Comparison of ENCODE assay signal across 12 mouse cellular contexts in genomic region chr5:124003375-124003774, GRCm38 (mm10). TPM values are rescaled to one million over a fixed set of nuclear protein-coding genes. Genes with fewer than 3 reads are reported as not detected.
DNase-seq lines count a peak whose midpoint lies in the region; ATAC-seq and TF ChIP-seq lines count a peak whose summit lies in the region.
"Had no signal": no experiment of that assay in that cellular context is flagged by ENCODE, and none has a peak within 500 bp of the region (broad histone marks: within the 10 kb centered on the region; RNA-seq: fewer than 3 reads in every experiment).

No protein-coding gene starts in this region.

- H3K4me3 ChIP-seq in heart, embryonic 13.5 days: no peak overlapping the region
- no peak overlapping the region for H3K4me3 ChIP-seq in heart, embryonic 12.5 days
- no peak overlapping the region for H3K4me3 ChIP-seq in neural tube, embryonic 13.5 days
- no peak overlapping the region for H3K4me3 ChIP-seq in limb, embryonic 14.5 days (replicated peaks; ENCODE audit: low read length)
- H3K4me3 ChIP-seq in stomach, postnatal 0 days (ENCODE audit: low read depth, low read length): no peak overlapping the region
- H3K4me3 ChIP-seq: erythroblast, embryonic 14.5 days; myocyte had no signal

- DNase-seq in neural tube, embryonic 10.5 days (ENCODE audit: extremely low spot score, low spot score): no peak
- DNase-seq in limb, embryonic 14.5 days (ENCODE audit: low spot score): no peak
- no peak for DNase-seq in stomach, postnatal 0 days (ENCODE audit: low spot score)
- DNase-seq in ovary, adult 18-20 months (ENCODE audit: low spot score): no peak
- DNase-seq in urinary bladder, postnatal 10 days (ENCODE audit: low spot score): no peak
- DNase-seq: lung, postnatal 14 days; right cerebral cortex, postnatal 25 days had no signal

- no peak for TF ChIP-seq EP300 in stomach, postnatal 0 days (optimal IDR thresholded peaks at IDR 0.05)

- TF ChIP-seq CTCF in stomach, postnatal 0 days (IDR thresholded peaks at IDR 0.05; ENCODE audit: low read depth): no peak

- no peak for TF ChIP-seq POLR2A in limb, embryonic 14.5 days (IDR thresholded peaks at IDR 0.05; ENCODE audit: borderline replicate concordance, extremely low read depth, insufficient read depth, insufficient read length)

- H3K9ac ChIP-seq in heart, embryonic 13.5 days: 0 out of 2 replicates have a peak overlapping the region, but pooled peaks have one; percentile 21
- no peak overlapping the region for H3K9ac ChIP-seq in heart, embryonic 12.5 days
- 0 out of 2 replicates have a peak overlapping the region, but pooled peaks have one; percentile 34 for H3K9ac ChIP-seq in neural tube, embryonic 13.5 days
- H3K9ac ChIP-seq in limb, embryonic 14.5 days (ENCODE audit: low read depth, low read length, severe bottlenecking): no peak overlapping the region
- H3K9ac ChIP-seq in stomach, postnatal 0 days (ENCODE audit: low read length): no peak overlapping the region

- peaks cover 54% of the 10 kb centered on the region for H3K36me3 ChIP-seq in heart, embryonic 13.5 days
- H3K36me3 ChIP-seq in heart, embryonic 12.5 days: peaks cover 46% of the 10 kb centered on the region
- H3K36me3 ChIP-seq in neural tube, embryonic 13.5 days: peaks cover 56% of the 10 kb centered on the region
- H3K36me3 ChIP-seq in limb, embryonic 14.5 days (ENCODE audit: control insufficient read depth, insufficient read depth, low read length): peaks cover 42% of the 10 kb centered on the region
- H3K36me3 ChIP-seq in stomach, postnatal 0 days (ENCODE audit: control insufficient read depth, insufficient read depth, low read length): peaks cover 25% of the 10 kb centered on the region

- H3K4me1 ChIP-seq in heart, embryonic 13.5 days: peaks cover 28% of the 10 kb centered on the region
- H3K4me1 ChIP-seq in heart, embryonic 12.5 days (replicated peaks): peaks cover 11% of the 10 kb centered on the region
- peaks cover 20% of the 10 kb centered on the region for H3K4me1 ChIP-seq in neural tube, embryonic 13.5 days (replicated peaks)
- no peaks in the 10 kb centered on the region for H3K4me1 ChIP-seq in limb, embryonic 14.5 days (ENCODE audit: control insufficient read depth, insufficient read depth, low read length)
- H3K4me1 ChIP-seq in stomach, postnatal 0 days (replicated peaks; ENCODE audit: control insufficient read depth, insufficient read depth): 0 out of 2 replicates have a peak, but pooled peaks cover 2% of the 10 kb centered on the region

- H3K9me3 ChIP-seq in heart, embryonic 13.5 days: no peaks in the 10 kb centered on the region
- H3K9me3 ChIP-seq in heart, embryonic 12.5 days (replicated peaks): no peaks in the 10 kb centered on the region
- H3K9me3 ChIP-seq in neural tube, embryonic 13.5 days: no peaks in the 10 kb centered on the region
- H3K9me3 ChIP-seq in limb, embryonic 14.5 days (ENCODE audit: control insufficient read depth, low read length): no peaks in the 10 kb centered on the region
- H3K9me3 ChIP-seq in stomach, postnatal 0 days (ENCODE audit: control insufficient read depth, low read length): no peaks in the 10 kb centered on the region

- no peaks in the 10 kb centered on the region for H3K27me3 ChIP-seq in heart, embryonic 13.5 days (replicated peaks)
- H3K27me3 ChIP-seq in heart, embryonic 12.5 days (replicated peaks): no peaks in the 10 kb centered on the region
- no peaks in the 10 kb centered on the region for H3K27me3 ChIP-seq in neural tube, embryonic 13.5 days
- no peaks in the 10 kb centered on the region for H3K27me3 ChIP-seq in limb, embryonic 14.5 days (ENCODE audit: control insufficient read depth, insufficient read depth, low read length)
- no peaks in the 10 kb centered on the region for H3K27me3 ChIP-seq in stomach, postnatal 0 days (ENCODE audit: control insufficient read depth, insufficient read depth, low read length)

- 65% methylated on average over 4 of the region's 4 CpGs for WGBS in heart, embryonic 13.5 days
- WGBS in heart, embryonic 12.5 days: 69% methylated on average over 4 of the region's 4 CpGs
- WGBS in neural tube, embryonic 13.5 days: 48% methylated on average over 4 of the region's 4 CpGs
- 70% methylated on average over 4 of the region's 4 CpGs for WGBS in limb, embryonic 14.5 days
- 66% methylated on average over 4 of the region's 4 CpGs for WGBS in stomach, postnatal 0 days

- H3K27ac ChIP-seq in heart, embryonic 13.5 days (replicated peaks): peak overlapping the region; percentile 3; the same call in 1 of the 2 replicates
- no peak overlapping the region for H3K27ac ChIP-seq in heart, embryonic 12.5 days (ENCODE audit: poor library complexity, severe bottlenecking)
- H3K27ac ChIP-seq in neural tube, embryonic 13.5 days (replicated peaks): peak overlapping the region; percentile 64
- H3K27ac ChIP-seq in limb, embryonic 14.5 days (replicated peaks; ENCODE audit: low read depth, low read length): peak overlapping the region; percentile 33; the same call in 1 of the 2 replicates
- peak overlapping the region; percentile 35 for H3K27ac ChIP-seq in stomach, postnatal 0 days (replicated peaks)

- no peak for ATAC-seq in heart, embryonic 13.5 days (ENCODE audit: extremely low read depth, insufficient number of reproducible peaks, low FRiP score, low TSS enrichment)
- ATAC-seq in heart, embryonic 12.5 days (ENCODE audit: insufficient number of reproducible peaks, low FRiP score): no peak
- no peak for ATAC-seq in neural tube, embryonic 13.5 days (ENCODE audit: low read depth)
- ATAC-seq in limb, embryonic 14.5 days (ENCODE audit: low FRiP score, low read depth): no peak
- no peak for ATAC-seq in stomach, postnatal 0 days (ENCODE audit: low FRiP score, low TSS enrichment)

- H3K4me2 ChIP-seq in heart, embryonic 13.5 days: no peak overlapping the region
- no peak overlapping the region for H3K4me2 ChIP-seq in heart, embryonic 12.5 days
- H3K4me2 ChIP-seq in neural tube, embryonic 13.5 days: no peak overlapping the region
- no peak overlapping the region for H3K4me2 ChIP-seq in limb, embryonic 14.5 days (replicated peaks; ENCODE audit: low read depth, low read length, severe bottlenecking)
- H3K4me2 ChIP-seq in stomach, postnatal 0 days (replicated peaks; ENCODE audit: low read depth): no peak overlapping the region

RNA-seq across cellular contexts. Expression of gene Vps37b, which starts 28.7 kb away (rescaled TPM):
- polyA plus RNA-seq in heart, embryonic 13.5 days (2015; fragmentation: Nextera tagmentation; extraction: Ambion mirVana): 51.2 and 52.2 TPM in 2 replicates
- 61.9 and 64.4 TPM in 2 replicates for polyA plus RNA-seq in heart, embryonic 12.5 days (2016; fragmentation: Nextera tagmentation; extraction: Ambion mirVana)
- polyA plus RNA-seq in neural tube, embryonic 13.5 days (2015; fragmentation: Nextera tagmentation; extraction: Ambion mirVana): 77.5 and 78.5 TPM in 2 replicates
- 44.2 and 54.9 TPM in 2 replicates for polyA plus RNA-seq in limb, embryonic 14.5 days (2012; rRNA removed)
- polyA plus RNA-seq in limb, embryonic 14.5 days (2014; fragmentation: Nextera tagmentation; extraction: Ambion mirVana): 29.3 and 34.4 TPM in 2 replicates
- 31.0 and 35.8 TPM in 2 replicates for polyA plus RNA-seq in stomach, postnatal 0 days (2015; fragmentation: Nextera tagmentation; extraction: Ambion mirVana)

RNA-seq across cellular contexts. Expression of gene Hip1r, which starts 29.9 kb away (rescaled TPM):
- polyA plus RNA-seq in heart, embryonic 13.5 days (2015; fragmentation: Nextera tagmentation; extraction: Ambion mirVana): 4.7 and 5.6 TPM in 2 replicates
- polyA plus RNA-seq in heart, embryonic 12.5 days (2016; fragmentation: Nextera tagmentation; extraction: Ambion mirVana): 4.8 and 7.5 TPM in 2 replicates
- polyA plus RNA-seq in neural tube, embryonic 13.5 days (2015; fragmentation: Nextera tagmentation; extraction: Ambion mirVana): 17.1 and 22.3 TPM in 2 replicates
- 10.6 and 12.3 TPM in 2 replicates for polyA plus RNA-seq in limb, embryonic 14.5 days (2012; rRNA removed)
- polyA plus RNA-seq in limb, embryonic 14.5 days (2014; fragmentation: Nextera tagmentation; extraction: Ambion mirVana): 8.7 and 9.9 TPM in 2 replicates
- 31.2 and 32.2 TPM in 2 replicates for polyA plus RNA-seq in stomach, postnatal 0 days (2015; fragmentation: Nextera tagmentation; extraction: Ambion mirVana)

Comparison
In these comparisons a context has a peak if more than half of its experiments do, and no peak if none do; other contexts are left out.
1. H3K9ac ChIP-seq: peak in heart, embryonic 13.5 days (single experiment) and neural tube, embryonic 13.5 days (single experiment); none in heart, embryonic 12.5 days (single experiment), limb, embryonic 14.5 days (single experiment) and stomach, postnatal 0 days (single experiment).